Mouse (Mus musculus) adrenal gland, adult (tissue): ENCODE results near the gene Kcnq5.
"Not testable (repeated sequence)": the region's sequence is repeated elsewhere in the genome, so short reads cannot be mapped to it uniquely, and the experiment has no call there.

ENCODE experiments used
- DNase-seq, 2 experiments: peaks; one replicate each; pipeline ENCODE4 v3.0.0; 2022 to 2023; ENCODE audit warnings: low spot score in 1 of 2; ENCODE audit not compliant: inconsistent age in 2 of 2

Kcnq5 gene

DNA sequence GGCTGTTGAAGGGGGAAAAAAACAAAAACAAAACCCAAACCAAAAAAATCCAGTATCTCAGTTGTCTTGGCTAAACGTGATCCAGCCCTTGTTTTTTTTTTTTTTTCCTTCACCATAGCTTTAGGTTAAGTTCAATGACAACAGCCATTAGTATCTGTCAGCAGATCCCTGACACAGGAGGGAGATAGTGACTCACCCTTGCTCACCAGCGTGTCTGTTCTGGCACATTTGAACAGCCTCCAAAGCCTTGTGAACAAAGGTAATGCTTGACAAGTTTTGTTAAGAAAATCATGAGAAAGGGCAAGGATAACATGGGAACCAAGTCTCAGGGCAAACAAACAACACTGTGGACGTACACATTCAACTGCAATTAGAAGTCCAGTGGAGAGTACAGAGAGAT, 123.2 kb downstream of the Kcnq5 start:
- DNase-seq: peak in 1 of 2 experiments; percentile 31

DNA sequence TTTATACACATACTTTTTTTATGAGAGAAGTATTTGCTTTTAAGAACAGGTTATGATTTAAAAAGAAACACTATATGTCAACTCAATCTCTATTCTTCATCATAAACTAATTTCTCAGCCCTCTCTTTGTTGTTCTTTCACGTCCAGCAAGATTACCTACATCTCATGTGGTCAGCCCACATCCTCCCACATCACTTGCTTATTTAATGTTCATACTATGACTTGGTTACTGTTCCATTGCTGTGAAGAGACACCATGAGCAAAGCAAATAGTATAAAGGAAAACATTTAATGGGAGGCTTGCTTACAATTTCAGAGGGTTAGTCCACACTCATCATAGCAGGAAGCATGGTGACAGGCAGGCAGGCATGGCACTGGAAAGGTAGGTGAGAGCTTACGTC, 124.4 kb downstream of the Kcnq5 start:
- DNase-seq: no peak

DNA sequence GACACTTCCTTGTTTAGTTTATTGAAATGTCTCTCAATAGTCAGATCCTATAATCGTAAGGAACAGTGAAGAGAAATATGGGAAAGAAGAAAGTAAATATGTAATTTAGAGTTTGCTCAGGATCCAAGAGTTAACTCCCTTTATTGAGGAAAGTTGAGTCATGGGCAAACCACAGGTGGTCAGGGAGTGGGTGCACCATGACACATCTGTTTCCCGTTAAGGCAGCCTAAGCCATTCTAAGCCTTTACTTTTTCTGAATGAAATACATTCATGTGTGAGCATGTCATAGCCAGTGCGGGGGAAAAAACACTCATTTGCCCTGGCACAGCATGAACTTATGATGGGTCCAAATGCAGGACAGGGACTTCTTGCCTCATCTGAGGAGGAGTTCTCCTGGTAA, 125.4 kb downstream of the Kcnq5 start:
- DNase-seq: no peak

DNA sequence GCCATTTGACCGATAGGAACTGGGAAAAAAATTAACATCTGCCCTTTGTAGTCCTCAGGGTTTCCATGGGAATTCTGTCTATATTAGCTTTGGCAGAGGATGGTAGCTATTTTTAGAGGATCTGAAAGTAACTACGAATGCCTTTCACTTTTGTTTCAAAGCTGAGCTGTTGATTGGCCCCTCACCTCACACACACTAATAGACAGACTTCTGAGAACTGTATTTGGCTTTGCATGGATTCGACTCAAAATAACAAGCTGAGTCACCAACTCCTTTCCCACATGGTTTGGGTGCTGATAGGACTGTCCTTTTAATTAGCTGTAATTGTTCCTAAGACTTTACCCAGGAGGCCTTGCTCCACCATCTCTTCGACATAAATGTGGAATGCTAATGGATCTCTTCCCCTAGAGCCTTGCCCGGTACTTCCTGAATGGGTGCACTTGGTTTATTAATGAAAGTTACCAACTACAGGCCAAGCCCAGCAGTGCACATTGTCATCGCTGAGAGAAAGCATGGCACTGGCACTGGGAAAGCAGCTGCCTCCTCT, 131.8 kb downstream of the Kcnq5 start:
- peak in 1 of 2 experiments; percentile 19 for DNase-seq

DNA sequence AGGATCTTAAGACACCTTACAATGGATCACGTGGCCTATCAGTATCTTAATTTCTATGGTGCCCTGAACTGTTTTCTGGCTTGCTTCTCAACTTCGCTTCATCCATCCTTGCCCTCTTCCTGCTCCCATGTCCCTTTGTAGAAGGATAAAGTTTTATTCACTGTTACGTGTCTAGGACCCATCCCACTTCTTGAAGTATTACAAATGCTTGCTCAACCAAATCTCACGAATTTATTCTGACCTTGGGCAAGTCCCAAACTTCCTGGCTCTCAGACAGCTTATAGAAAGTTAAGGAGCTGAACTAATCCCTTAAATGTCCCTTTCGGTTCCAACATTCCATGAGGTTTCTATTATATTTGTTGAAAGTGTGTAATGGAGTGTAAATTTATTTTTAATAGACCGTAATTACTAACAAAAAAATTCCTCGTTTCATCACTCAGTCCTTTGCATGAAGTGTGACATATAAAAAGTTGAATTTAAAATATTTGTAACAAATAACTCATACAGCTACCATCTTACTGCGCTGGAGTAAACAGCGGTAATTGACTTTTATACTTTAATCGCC, 141.6 kb downstream of the Kcnq5 start:
- DNase-seq: no peak

DNA sequence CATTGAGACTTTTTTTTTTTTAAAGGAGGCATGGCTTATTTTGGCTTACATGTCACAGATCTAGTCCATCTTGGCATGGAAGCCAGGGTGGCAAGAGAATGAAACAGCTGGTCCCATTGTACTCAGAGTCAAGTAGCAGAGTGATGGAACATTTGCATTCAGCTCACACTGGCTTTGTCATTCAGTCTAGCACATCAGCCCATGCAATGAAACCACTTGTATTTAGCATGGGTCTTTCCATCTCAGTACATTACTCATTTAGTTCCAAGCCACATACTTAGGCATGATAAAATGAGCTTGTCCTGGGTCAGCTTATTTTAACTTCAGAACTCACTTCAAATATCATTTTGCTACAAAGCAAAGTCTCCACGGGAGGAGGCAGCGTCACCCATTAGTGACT, 156.7 kb downstream of the Kcnq5 start:
- DNase-seq: no peak

DNA sequence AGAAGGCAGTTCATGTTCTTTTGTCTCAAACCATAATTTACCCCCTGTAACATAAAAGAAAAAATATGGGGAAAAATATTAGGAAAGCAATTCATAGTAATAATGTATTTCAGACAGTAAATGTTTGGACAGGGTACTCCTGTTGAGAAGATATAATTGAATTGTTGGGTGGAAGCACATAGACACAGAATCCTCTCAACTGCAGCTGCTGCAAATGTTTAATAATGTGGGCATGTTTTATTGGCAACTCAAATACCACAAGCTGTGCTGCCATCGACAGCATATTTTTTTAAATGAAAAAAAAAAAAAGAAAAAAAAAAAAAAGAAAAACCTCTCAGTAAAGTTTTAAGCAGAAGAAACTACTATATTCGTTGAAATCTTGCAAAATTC, 157.3 kb downstream of the Kcnq5 start:
- no peak for DNase-seq

DNA sequence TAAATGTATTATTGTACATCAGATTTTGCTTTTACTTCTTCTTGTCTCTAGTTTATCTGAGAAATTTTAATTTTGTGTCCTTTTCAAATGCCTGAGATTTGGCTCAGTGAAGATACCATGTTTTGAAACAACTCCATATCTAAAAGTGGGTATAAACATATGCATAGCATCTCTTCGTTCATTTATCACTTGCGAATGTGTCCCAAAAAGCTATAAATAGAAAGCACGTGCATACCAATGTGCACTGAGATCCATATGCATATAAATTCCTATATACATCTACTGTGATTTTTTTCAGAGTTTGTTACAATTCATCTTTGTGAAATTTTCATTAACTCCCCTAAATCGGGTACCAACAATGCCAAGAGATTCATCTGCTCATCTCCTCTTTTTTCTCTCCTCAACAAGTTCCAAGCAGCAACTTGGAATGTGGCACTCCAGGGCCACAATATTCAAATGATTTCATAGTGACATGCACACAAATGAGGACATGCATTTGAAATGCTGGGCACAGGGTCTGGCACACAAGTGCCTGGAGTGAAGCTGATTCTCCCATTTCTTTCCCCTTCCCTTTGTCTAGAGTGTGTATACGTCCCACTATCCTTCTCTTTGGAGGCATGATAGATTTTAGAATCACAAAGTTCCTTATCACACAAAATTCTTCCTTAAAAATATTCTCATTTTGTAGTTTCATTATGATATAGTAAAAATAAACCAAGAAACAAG, 157.8 kb downstream of the Kcnq5 start:
- DNase-seq: no peak

DNA sequence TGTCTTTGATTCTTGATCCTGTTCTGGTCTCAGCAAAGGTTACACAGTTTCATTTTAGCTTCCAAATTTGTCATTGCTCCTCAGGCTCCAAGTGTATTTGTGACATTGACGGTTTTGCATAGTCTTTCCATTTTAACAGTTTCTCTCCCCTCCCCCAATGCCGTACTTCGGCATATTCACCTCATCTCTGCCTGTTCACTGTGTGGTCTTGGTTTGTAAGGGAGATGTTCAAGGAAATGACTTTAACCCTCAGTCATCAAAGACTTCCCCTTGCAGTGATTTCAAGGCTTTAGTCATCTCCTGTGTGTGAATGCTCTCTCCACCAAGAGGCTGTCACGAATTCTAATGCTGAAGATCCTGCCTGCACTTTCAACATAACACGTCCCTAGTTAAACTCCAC, 181.0 kb downstream of the Kcnq5 start:
- DNase-seq: no peak

DNA sequence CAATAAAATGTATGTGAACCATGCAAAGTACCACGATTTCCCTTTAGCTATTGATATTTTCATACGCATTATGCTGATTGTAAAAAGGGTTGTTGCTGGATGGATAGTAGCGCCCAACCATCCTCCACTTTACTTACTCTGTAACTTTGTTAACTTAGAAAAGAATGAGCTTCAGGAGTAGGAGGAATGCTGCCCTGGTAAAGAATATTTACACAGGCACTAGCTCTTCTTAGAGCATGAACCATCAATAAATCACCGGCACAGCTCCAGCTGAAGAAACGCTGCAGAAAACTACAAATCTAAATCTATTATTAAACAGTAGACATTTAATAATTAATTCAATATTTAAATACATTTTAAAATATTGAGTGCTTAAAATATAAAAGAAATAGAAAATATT, 184.2 kb downstream of the Kcnq5 start:
- no peak for DNase-seq

DNA sequence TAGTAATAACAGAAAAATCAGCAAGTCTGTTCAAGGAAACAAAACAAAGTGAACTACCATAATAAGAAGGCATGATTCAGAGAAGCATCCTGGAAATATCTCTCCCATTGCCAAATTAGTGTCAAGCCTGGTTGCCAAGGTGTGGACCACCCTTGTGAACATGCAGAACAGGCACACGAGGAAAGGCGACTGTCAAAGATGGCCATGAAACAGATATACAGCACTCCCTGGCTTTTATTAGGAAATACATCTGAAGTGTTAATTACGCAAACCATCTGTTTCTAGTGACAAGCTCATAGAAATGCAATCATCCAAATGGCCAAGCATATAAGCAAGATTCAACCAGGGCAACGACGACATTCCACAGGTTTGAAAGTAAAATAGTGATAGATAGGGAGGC, 187.8 kb downstream of the Kcnq5 start:
- no peak for DNase-seq

DNA sequence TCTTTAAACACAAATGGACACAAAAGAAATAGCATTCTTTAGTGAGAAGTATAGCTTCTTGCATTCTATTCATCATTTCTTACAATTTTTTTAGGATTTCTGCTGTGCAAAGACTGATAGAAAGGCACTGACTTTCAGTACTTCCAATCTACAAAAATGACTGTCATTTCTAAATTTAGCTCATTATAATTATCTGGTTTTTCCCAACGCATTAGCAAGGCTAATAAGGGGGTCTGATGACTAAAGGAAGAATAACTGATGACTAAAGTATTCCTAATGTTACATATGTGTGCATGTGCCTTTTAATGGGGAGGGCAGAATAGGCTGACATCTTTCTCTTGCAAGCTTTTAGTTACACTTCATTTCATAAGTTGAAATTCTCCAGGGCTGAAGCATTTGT, 191.2 kb downstream of the Kcnq5 start:
- DNase-seq: no peak

DNA sequence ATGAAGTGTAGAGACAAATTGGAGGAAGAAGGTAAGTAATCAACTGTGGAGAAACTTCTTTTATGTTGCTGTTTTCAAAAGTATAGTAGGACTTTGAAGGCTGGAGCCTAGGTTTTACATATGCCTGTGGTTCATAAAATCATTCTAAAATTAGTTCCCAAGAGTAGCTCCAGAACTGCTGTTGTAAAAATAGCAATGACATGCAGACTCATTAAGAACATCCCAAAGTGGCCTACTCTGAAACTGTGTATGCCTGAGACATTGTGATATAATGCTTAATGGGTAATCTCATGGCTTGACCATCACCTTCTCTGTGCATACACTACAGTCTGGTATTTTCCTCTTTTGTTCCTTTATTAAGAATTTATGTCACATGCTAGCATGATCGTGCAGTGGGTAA, 212.4 kb downstream of the Kcnq5 start:
- DNase-seq: no peak

DNA sequence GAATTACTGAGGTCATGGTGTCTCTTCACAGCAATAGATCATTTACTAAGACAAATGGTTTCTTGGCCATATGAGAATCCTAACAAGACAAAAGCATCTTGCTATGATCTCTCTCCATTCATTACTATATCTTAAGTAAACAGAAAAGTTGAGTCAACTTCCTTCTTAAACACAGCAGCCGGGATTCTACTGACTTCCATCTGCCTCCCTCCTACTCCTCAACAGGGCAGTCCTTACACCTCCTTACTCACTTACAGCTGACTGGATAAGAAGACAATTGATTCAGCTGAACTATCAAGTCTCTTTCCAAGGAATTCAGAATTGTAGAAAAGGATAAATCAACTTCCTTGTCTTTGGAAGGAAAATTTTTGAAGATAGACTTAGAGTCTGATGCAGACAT, 232.6 kb downstream of the Kcnq5 start:
- DNase-seq: no peak

DNA sequence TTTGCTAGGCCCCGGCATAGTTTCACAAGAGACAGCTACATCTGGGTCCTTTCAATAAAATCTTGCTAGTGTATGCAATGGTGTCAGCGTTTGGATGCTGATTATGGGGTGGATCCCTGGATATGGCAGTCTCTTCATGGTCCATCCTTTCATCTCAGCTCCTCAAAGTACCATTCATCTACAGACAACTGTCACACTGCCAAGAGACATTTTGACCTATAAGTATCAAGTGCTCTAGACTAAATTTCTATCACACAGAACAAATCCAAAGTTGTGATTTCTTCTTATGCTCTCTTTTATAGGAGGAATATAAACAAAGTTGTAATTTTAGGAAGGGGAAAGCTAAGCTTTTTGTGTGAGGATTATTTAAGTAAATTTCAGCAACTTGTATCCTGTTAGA, 238.5 kb downstream of the Kcnq5 start:
- DNase-seq: not testable (repeated sequence)

DNA sequence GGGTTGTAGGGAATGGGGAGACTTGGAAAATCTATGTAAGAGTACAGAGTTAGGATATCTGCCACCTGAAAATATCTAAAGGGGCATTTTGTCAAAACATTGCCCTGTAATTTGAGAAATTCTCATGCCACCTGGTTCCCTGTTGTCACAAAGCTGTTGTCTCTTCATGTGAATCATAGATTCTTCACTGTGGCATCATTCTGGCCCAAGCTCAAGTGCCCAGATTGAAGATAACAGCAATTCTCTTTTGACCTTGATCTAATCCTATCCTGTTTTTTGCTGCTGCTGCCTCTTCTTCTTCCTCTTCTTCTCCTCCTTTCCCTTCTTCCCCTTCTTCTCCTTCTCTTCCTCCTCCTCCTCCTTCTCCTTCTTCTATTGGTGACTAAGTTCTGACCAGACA, 240.5 kb downstream of the Kcnq5 start:
- DNase-seq: peak; percentile 4 to 30

DNA sequence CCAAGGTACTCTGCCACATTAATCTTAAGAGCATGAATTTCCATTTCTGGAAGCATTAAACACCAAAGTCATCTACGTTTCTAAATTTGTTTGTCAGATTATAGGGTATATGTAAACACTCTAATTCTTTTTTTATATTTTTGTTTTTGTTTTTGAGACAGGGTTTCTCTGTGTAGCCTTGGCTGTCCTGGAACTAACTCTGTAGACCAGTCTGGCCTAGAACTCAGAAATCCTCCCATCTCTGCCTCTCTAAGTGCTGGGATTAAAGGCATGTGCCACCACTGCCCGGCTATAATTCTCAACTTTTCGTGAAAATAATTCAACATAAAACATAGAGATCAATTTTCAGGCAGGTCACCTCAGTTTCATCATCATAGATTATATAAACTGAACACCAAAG, 246.9 kb downstream of the Kcnq5 start:
- DNase-seq: no peak

DNA sequence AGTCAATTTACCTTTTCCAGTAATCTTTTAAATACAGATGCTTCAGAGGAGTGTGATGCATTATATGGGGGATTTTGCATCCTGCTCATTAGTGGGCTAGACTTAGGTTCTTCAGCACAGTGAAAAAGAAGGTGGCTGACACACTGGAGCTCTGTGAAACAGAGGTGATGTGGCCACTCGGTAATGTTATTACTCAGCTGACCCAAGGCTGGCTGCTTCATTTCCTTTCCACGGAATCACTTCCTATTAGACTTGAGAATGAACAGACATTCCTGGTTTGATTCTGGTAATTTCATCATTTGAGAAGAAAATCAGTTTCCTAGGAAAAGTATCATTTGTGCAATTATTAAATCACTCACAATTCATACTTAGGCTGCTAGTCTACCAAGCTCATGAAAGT, 249.0 kb downstream of the Kcnq5 start:
- no peak for DNase-seq

DNA sequence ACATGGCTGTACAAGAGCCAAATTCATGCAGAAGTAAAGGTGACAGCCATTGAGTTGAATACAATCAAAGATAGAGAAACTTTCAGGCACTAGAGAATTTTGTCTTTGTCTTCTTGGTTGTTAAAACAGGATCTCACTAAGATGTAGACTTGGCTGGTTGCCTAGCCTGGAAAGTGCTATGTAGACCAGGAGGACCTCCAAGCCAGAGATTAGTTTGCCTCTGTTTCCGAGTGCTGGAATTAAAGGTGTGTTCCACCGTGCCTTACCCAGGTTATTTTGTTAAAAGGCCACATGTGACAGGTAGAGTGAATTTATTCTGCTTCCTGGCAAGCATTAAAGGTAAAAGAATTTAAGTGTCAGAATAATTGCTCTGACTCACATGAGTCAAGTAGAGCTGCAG, 271.3 kb downstream of the Kcnq5 start:
- DNase-seq: no peak

DNA sequence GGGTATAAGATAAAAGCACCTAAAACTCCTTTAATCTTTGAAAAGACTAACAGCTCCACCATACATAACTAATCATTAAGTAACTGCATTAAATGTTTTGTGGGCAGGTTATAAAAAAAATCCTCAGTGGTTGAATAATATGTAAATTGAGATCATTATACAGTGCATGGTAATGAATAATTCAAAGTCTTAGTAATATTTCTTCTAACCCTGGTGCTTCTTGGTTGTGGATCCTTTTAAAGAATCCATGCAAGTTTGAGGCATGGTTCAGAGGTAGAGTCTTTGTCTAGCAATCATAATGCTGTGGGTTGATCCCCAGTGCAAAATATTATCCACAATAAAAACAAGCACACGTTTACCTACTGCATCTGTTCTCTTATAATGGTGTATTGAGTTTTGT, 272.8 kb downstream of the Kcnq5 start:
- no peak for DNase-seq

DNA sequence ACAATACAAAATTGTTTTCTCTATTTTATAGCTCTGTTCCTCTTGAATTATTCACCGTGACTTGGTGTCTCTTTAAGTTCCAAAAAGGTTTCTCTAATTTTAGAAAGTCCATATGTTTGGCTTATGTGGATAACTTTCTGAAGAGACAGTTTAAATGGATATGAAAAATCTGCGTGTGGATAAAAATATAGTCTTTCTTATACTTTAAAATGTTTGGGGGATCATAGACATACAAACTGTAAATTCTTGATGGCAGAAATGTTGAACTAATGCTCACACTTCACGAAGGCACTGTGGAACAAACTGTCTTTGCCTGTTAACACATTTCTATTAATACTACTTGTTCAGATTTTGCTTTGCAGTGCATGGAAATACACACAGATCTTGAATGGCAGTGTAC, 277.3 kb downstream of the Kcnq5 start:
- no peak for DNase-seq

DNA sequence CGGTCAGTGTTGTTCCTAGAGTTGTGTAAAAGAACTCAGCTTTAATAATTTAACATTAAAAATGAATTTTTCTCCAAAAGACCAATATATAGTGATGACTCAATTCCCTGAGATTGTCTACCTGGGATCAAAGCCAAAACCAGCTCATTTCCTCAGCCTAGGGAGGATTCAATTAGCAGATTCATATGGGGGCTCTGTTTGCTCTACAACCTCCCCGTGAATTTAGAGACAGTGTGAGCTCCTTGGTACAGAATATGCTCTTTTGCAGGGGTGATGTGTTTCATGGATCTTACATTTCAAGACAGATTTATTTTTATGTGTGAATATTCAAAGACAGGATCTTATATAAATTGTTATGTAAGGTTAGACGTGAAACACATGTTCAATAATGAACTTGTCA, 284.9 kb downstream of the Kcnq5 start:
- no peak for DNase-seq

DNA sequence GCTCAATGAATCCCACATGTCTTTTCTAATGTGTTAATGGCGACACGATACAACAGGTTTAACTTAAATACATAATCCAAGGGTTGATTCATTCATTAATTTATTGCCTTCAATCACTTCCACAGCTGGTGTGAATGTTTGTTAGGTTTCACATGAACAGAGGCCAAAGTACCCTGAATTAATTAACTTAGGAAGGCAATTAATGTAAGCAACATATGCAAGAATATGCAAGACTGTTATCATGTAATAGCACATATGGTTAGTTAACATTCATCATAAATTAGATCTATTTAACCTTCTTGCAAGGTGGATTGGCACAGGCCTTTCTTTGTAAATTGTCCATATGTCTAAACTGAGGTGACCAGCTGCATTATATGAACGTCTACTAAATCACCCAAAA, 300.9 kb downstream of the Kcnq5 start:
- DNase-seq: no peak
